Mouse (Mus musculus) midbrain, postnatal 0 days (tissue): ENCODE measurements around the gene Traf3ip3. TPM values are rescaled to one million over a fixed set of nuclear protein-coding genes. Genes with fewer than 3 reads are reported as not detected.
A peak's percentile ranks its signal among the peaks of the same experiment; 100 is the strongest.

Source experiments
- ATAC-seq: fragments of 200-750 bp; cut with Nextera tagmentation; 2 replicates; pipeline ENCODE4 v1.8.0; 2017; ENCODE audit warnings: moderate number of reproducible peaks, mild to moderate bottlenecking, moderate TSS enrichment, moderate library complexity; ENCODE audit not compliant: low FRiP score
- DNase-seq: peaks from one replicate; pipeline ENCODE4 v3.0.0-alpha.2; 2015; ENCODE audit warnings: low spot score
- H3K27ac ChIP-seq: fragments of 300-500 bp; sonication (generic); 2 replicates; pipeline ENCODE4 v1.5.1; 2014; ENCODE audit warnings: low read depth, mild to moderate bottlenecking, low read length, mixed read lengths
- H3K27me3 ChIP-seq: fragments of 300-500 bp; sonication (generic); 2 replicates; pipeline ENCODE4 v1.6.1; 2014; ENCODE audit warnings: low read length, control low read depth, mixed read lengths; ENCODE audit not compliant: insufficient read depth
- H3K36me3 ChIP-seq: fragments of 300-500 bp; sonication (generic); 2 replicates; pipeline ENCODE4 v1.6.1; 2014; ENCODE audit warnings: low read length, control low read depth, mixed read lengths; ENCODE audit not compliant: insufficient read depth
- H3K4me1 ChIP-seq: fragments of 300-500 bp; sonication (generic); 2 replicates; pipeline ENCODE4 v1.6.1; 2014; ENCODE audit warnings: mild to moderate bottlenecking, control low read depth, antibody characterized with exemption, low read length, mixed read lengths; ENCODE audit not compliant: insufficient read depth
- H3K4me2 ChIP-seq: fragments of 300-500 bp; sonication (generic); 2 replicates; pipeline ENCODE4 v1.6.1; 2014; ENCODE audit warnings: low read depth, mild to moderate bottlenecking, low read length, mixed read lengths; ENCODE audit not compliant: poor library complexity, severe bottlenecking
- H3K4me3 ChIP-seq: fragments of 300-500 bp; sonication (generic); 2 replicates; pipeline ENCODE4 v1.5.1; 2014; ENCODE audit warnings: low read depth, mild to moderate bottlenecking, low read length, moderate library complexity
- H3K9ac ChIP-seq: fragments of 300-500 bp; sonication (generic); replicated peaks from 2 replicates; pipeline ENCODE4 v1.6.1; 2014; ENCODE audit warnings: mild to moderate bottlenecking, low read length, moderate library complexity, mixed read lengths; ENCODE audit not compliant: poor library complexity, severe bottlenecking
- H3K9me3 ChIP-seq: fragments of 300-500 bp; sonication (generic); 2 replicates; pipeline ENCODE4 v1.6.1; 2016; ENCODE audit warnings: low read length, control low read depth
- CTCF ChIP-seq: IDR thresholded peaks from 2 replicates; pipeline ENCODE4 v1.5.1; 2016; ENCODE audit warnings: antibody characterized with exemption, mild to moderate bottlenecking
- WGBS: fragments of 180-500 bp; shearing (Covaris S2); extraction: QIAGEN DNeasy Blood & Tissue Kit; methylation state at CpG from one replicate; pipeline ENCODE4 v1.1.7; 2014; 5-methylcytosine and 5-hydroxymethylcytosine counted together
- polyA plus RNA-seq: library from polyadenylated mRNA; unstranded; fragments of >200 nt; fragmentation: Nextera tagmentation; extraction: Ambion mirVana; gene quantifications from 2 replicates; pipeline ENCODE4 v1.2.1, GENCODE M21; 2015
- total RNA-seq: library from RNA; depleted of rRNA; stranded (reverse); fragments of >200 nt; gene quantifications from 2 replicates; pipeline ENCODE4 v1.2.3, GENCODE M21; 2014

Traf3ip3 gene
- total and polyA plus RNA-seq, 2 experiments from 2014 or later = 1.9 to 2.4 TPM

- Histone ChIP-seq H3K36me3 (no peaks in the 10 kb centered on the region), H3K4me3 (no peak overlapping the region), H3K9me3 (no peaks in the 10 kb centered on the region), H3K4me2 (no peak overlapping the region), H3K9ac (no peak overlapping the region), H3K4me1 (no peaks in the 10 kb centered on the region), H3K27ac (no peak overlapping the region), H3K27me3 (no peaks in the 10 kb centered on the region)
- 84% methylated on average over 2 of the region's 2 CpGs for WGBS
- no peak for TF ChIP-seq CTCF
- ATAC-seq (no peak), DNase-seq (no peak)
Measured at GRCm38 (mm10) chr1:193203821-193204220, 2.3 kb upstream of the Traf3ip3 start.

GRCm38 (mm10) chr1:193200640-193201382 is 692 bp downstream of the Traf3ip3 start:
- no peaks in the 10 kb centered on the region for H3K27me3 ChIP-seq
- TF ChIP-seq CTCF = no peak
- no peaks in the 10 kb centered on the region for H3K9me3 ChIP-seq
- no peaks in the 10 kb centered on the region for H3K36me3 ChIP-seq
- H3K4me3 ChIP-seq = no peak overlapping the region
- no peak overlapping the region for H3K27ac ChIP-seq
- no peaks in the 10 kb centered on the region for H3K4me1 ChIP-seq
- WGBS = 79% methylated on average over 8 of the region's 8 CpGs
- no peak for ATAC-seq
- no peak overlapping the region for H3K9ac ChIP-seq
- no peak for DNase-seq
- no peak overlapping the region for H3K4me2 ChIP-seq

GRCm38 (mm10) chr1:193198312-193198711 is 3.2 kb downstream of the Traf3ip3 start:
- ATAC-seq = no peak
- no peak overlapping the region for H3K27ac ChIP-seq
- H3K9me3 ChIP-seq = no peaks in the 10 kb centered on the region
- H3K36me3 ChIP-seq = no peaks in the 10 kb centered on the region
- TF ChIP-seq CTCF = peak; percentile 23
- H3K4me1 ChIP-seq = no peaks in the 10 kb centered on the region
- WGBS = 85% methylated on average over 2 of the region's 2 CpGs
- H3K9ac ChIP-seq = no peak overlapping the region
- H3K27me3 ChIP-seq = no peaks in the 10 kb centered on the region
- H3K4me2 ChIP-seq = no peak overlapping the region
- H3K4me3 ChIP-seq = no peak overlapping the region
- no peak for DNase-seq

GRCm38 (mm10) chr1:193197494-193198205 is 3.9 kb downstream of the Traf3ip3 start:
- Histone ChIP-seq H3K27ac (no peak overlapping the region), H3K4me1 (no peaks in the 10 kb centered on the region), H3K4me3 (no peak overlapping the region), H3K4me2 (no peak overlapping the region), H3K9me3 (no peaks in the 10 kb centered on the region), H3K36me3 (no peaks in the 10 kb centered on the region), H3K9ac (no peak overlapping the region), H3K27me3 (no peaks in the 10 kb centered on the region)
- no peak for TF ChIP-seq CTCF
- WGBS = 93% methylated on average over 18 of the region's 18 CpGs
- ATAC-seq (no peak), DNase-seq (peak; percentile 8)

GRCm38 (mm10) chr1:193195169-193195810 is 6.2 kb downstream of the Traf3ip3 start:
- H3K36me3 ChIP-seq = no peaks in the 10 kb centered on the region
- 77% methylated on average over 3 of the region's 3 CpGs for WGBS
- no peak for TF ChIP-seq CTCF
- no peak overlapping the region for H3K27ac ChIP-seq
- H3K9me3 ChIP-seq = no peaks in the 10 kb centered on the region
- no peaks in the 10 kb centered on the region for H3K27me3 ChIP-seq
- no peak overlapping the region for H3K9ac ChIP-seq
- H3K4me1 ChIP-seq = no peaks in the 10 kb centered on the region
- H3K4me3 ChIP-seq = no peak overlapping the region
- DNase-seq = no peak
- no peak for ATAC-seq
- H3K4me2 ChIP-seq = no peak overlapping the region
